Mouse (Mus musculus) liver, embryonic 14.5 days (tissue): Measurements from ENCODE around the gene Pax4.

ENCODE experiments used
- CTCF ChIP-seq: IDR thresholded peaks from 2 replicates; pipeline ENCODE4 v1.5.1; 2016; ENCODE audit warnings: antibody characterized with exemption, low read depth, control low read depth
- EP300 ChIP-seq: IDR thresholded peaks from 2 replicates; pipeline ENCODE4 v1.6.1; 2016; ENCODE audit warnings: antibody characterized with exemption, low read depth

DNA sequence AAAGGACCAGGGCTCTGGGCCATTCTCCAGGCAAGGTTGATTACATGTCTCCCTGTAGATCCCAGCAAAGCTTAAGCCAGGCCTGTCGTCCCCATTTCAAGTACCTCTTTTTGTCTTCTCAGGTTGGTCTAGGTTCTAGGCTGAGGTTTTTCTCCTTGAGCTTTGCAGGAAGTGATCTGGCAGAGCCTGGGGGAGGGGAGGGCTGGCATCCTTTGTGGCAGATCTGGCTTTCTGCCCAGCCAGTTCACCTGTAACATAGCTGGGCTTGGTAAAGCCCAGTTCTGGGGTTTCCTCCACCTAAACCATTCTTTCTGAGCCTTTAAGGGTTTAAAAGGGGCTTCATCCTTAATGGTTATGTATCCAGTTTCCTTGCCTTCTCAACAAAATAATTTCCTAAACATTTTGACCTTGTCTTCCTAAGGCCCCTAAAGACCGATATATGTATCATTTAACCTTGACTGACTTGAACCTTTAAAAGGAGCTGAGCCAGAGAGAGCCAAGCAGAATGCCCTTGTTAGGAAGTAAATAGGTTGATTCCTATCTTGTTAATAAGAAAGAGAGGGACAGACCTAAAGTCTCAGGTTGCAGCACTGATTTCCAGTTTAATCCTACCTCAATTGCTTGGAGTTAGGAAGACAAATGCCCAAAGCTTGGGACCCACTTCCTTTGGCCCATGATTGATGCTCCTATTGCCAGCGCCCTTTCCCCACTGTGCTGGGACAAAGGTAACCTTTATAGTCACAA, 21.9 kb downstream of the Pax4 start, which contains the start of gene Fscn3:
- no peak for TF ChIP-seq CTCF
- TF ChIP-seq EP300 = no peak
